Mouse (Mus musculus): Measurements from ENCODE around the gene Cenpv. TPM values are rescaled to one million over a fixed set of nuclear protein-coding genes. Genes with fewer than 3 reads are reported as not detected.

Cenpv gene
- total and polyA plus RNA-seq, 3 experiments: 24.4 to 107 (median 33.6) TPM

DNA sequence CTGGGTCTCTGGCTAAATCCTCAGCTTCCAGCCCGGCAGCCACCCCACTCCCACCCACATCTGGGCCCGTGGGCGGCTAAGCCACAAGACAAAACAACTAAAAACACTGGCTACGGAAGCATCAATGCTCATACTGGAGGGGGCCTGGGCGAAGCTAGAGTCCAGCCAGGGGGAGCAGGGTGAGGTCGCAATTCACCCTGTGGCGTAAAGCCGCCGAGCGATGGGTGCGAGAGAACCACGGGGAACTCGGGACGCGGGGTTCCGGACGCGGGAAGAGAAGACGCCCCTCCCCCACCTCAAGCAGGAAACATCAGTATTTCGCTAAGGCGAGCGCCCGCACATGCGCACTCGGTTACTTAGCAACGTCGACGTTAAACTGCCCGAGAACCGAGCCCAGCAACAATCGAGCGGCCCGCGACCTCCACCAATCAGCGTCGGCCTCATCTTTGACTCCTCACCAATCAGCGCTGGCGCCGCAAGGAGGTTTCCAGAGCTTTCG, 11.7 kb upstream of the Cenpv start, which contains the start of gene Ubb (continued):
- no peak for TF ChIP-seq CHD1 (IDR thresholded peaks at IDR 0.05; ENCODE audit: low read depth, low read length)
- TF ChIP-seq JUND (conservative IDR thresholded peaks at IDR 0.05; ENCODE audit: low read depth, low read length): no peak
- peak; percentile 33; the same call in 1 of the 2 replicates for TF ChIP-seq MEF2A (IDR thresholded peaks at IDR 0.05; ENCODE audit: borderline replicate concordance, low read depth, low read length)
- TF ChIP-seq POLR2A (IDR thresholded peaks at IDR 0.05; ENCODE audit: low read depth, low read length): peak; percentile 41; the same call in 1 of the 2 replicates
- TF ChIP-seq USF1 (IDR thresholded peaks at IDR 0.05; ENCODE audit: low read depth, low read length): no peak
- TF ChIP-seq KAT2A (IDR thresholded peaks at IDR 0.05; ENCODE audit: insufficient replicate concordance, low read length): no peak
- TF ChIP-seq MAX (IDR thresholded peaks at IDR 0.05; ENCODE audit: low read length): no peak; the same call in 1 of the 2 replicates

DNA sequence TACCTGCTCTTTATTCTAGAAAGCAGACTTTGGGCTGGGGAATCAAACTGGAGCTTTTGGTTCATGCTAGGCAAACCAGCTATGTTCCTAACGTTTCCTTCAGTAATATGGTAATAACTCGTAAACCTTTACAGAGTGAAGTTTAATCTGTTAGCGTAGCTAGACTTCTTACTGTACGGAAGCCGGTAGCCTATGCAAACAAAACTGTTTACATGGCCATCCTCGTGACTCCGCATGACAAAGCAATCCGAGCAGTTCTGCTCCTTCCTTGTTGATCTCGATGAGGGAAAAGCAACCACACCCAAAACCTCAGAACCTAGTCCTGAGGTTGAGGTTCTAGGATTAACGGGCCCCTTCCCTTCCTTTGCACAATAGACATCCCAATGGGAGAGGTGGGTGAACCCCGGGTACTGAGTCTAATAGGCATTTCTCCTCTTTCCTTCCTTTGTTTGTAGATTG, 11.2 kb upstream of the Cenpv start:
- in situ Hi-C loops (cut with MboI; ENCODE audit: low pct_ligation_motif_present, low pct_unique_long_range_greater_than_20kb, low sequenced_read_pairs): no loop called here
- dilution Hi-C loops (cut with MboI; ENCODE audit: extremely low pct_ligation_motif_present, extremely low pct_unique_long_range_greater_than_20kb, low sequenced_read_pairs): no loop called here
- peaks cover 18 to 32% of the 10 kb centered on the region in 2 experiments for H3K36me3 ChIP-seq (replicated peaks in 1 of 2; ENCODE audit: control insufficient read depth in 1 of 2, insufficient read depth in 1 of 2, low read length in 1 of 2)
- peak; percentile 79 for DNase-seq (ENCODE audit: extremely low read depth)
- peaks cover 5 to 34% of the 10 kb centered on the region in 2 experiments for H3K4me1 ChIP-seq (ENCODE audit: control insufficient read depth in 1 of 2, insufficient read depth in 2 of 2)
- H3K9me3 ChIP-seq (replicated peaks; ENCODE audit: low read length): no peaks in the 10 kb centered on the region
- H3K4me3 ChIP-seq (replicated peaks in 1 of 3; ENCODE audit: low read depth in 2 of 3, low read length in 2 of 3, poor library complexity in 1 of 3): peak overlapping the region; percentile 76 to 87 (median 77)
- H3K27me3 ChIP-seq (replicated peaks): no peaks in the 10 kb centered on the region
- peak overlapping the region; percentile 99 for H3K9ac ChIP-seq (ENCODE audit: insufficient read depth, low read depth)
- peaks cover 31% of the 10 kb centered on the region for H3K79me2 ChIP-seq (replicated peaks; ENCODE audit: control insufficient read depth, extremely low read depth, insufficient read depth, poor library complexity, severe bottlenecking)
- TF ChIP-seq SMC3 (IDR thresholded peaks at IDR 0.05; ENCODE audit: low read depth, low read length) (no peak), RAD21 (IDR thresholded peaks at IDR 0.05; ENCODE audit: low read depth, low read length) (no peak), MXI1 (IDR thresholded peaks at IDR 0.05; ENCODE audit: low read depth, low read length) (no peak), MYC (IDR thresholded peaks at IDR 0.05; ENCODE audit: low read depth, low read length) (peak; percentile 8; the same call in 1 of the 2 replicates), USF2 (conservative IDR thresholded peaks at IDR 0.05; ENCODE audit: low read depth, low read length) (no peak), CHD1 (IDR thresholded peaks at IDR 0.05; ENCODE audit: low read depth, low read length) (peak; percentile 89), TCF12 (IDR thresholded peaks at IDR 0.05; ENCODE audit: low read depth, low read length) (no peak), MAX (IDR thresholded peaks at IDR 0.05; ENCODE audit: low read length) (no peak; the same call in 1 of the 2 replicates), POLR2AphosphoS2 (IDR thresholded peaks at IDR 0.05; ENCODE audit: low read depth, low read length) (peak; percentile 76; the same call in 1 of the 2 replicates), EP300 (IDR thresholded peaks at IDR 0.05; ENCODE audit: low read length) (peak; percentile 5), SIN3A (IDR thresholded peaks at IDR 0.05; ENCODE audit: low read length) (peak; percentile 64), JUND (conservative IDR thresholded peaks at IDR 0.05; ENCODE audit: low read depth, low read length) (no peak), GABPA (IDR thresholded peaks at IDR 0.05; ENCODE audit: insufficient replicate concordance, low read depth, low read length) (no peak), BHLHE40 (IDR thresholded peaks at IDR 0.05; ENCODE audit: low read depth, low read length) (peak; percentile 74)
- peak overlapping the region; percentile 55 for H3K4me2 ChIP-seq (ENCODE audit: insufficient read depth, low read depth, poor library complexity, severe bottlenecking)
- H3K27ac ChIP-seq (ENCODE audit: insufficient read depth, low read depth): peak overlapping the region; percentile 84

Measured in CH12.LX (cell line).